9 mouse cellular contexts compared by ENCODE assay signal in the genomic region with DNA sequence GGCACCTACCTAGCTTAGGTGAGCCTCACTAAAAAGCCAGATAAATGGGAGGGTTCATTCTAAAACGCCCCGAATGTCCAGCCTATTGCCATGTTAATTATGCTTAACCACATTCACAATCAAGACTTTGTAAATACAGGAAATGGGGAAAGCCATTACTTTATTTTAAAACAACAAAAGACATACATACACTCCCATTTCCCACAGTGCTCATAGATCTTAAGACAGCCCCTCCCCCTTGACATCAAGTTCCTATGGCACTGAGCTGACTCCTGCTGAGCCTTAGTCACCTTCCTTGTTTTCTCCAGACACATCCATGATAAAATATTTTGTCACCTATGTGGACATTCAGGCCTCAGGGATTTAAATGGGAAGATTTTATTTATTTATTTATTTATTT. TPM values are rescaled to one million over a fixed set of nuclear protein-coding genes. Genes with fewer than 3 reads are reported as not detected.
A peak's percentile ranks its signal among the peaks of the same experiment; 100 is the strongest.
DNase-seq lines count a peak whose midpoint lies in the region; ATAC-seq lines count a peak whose summit lies in the region.
"Had no signal": no experiment of that assay in that cellular context is flagged by ENCODE, and none has a peak within 500 bp of the region (broad histone marks: within the 10 kb centered on the region; RNA-seq: fewer than 3 reads in every experiment).

No protein-coding gene starts in this region.

- H3K4me2 ChIP-seq in heart, embryonic 11.5 days = peak overlapping the region; percentile 87
- peak overlapping the region; percentile 95 for H3K4me2 ChIP-seq in forebrain, embryonic 16.5 days (ENCODE audit: low read length)
- H3K4me2 ChIP-seq in limb, embryonic 15.5 days = peak overlapping the region; percentile 50; the same call in 1 of the 2 replicates

- no peak overlapping the region for H3K27ac ChIP-seq in heart, embryonic 11.5 days (ENCODE audit: low read depth, low read length)
- H3K27ac ChIP-seq in forebrain, embryonic 16.5 days (ENCODE audit: low read length) = no peak overlapping the region
- H3K27ac ChIP-seq in limb, embryonic 15.5 days = no peak overlapping the region

- no peaks in the 10 kb centered on the region for H3K9me3 ChIP-seq in heart, embryonic 11.5 days (replicated peaks; ENCODE audit: control insufficient read depth, low read length)
- H3K9me3 ChIP-seq in forebrain, embryonic 16.5 days (ENCODE audit: control insufficient read depth, low read length) = no peaks in the 10 kb centered on the region
- H3K9me3 ChIP-seq in limb, embryonic 15.5 days = no peaks in the 10 kb centered on the region

- no peak overlapping the region; the same call in 1 of the 2 replicates for H3K4me3 ChIP-seq in heart, embryonic 11.5 days (ENCODE audit: low read depth, low read length)
- H3K4me3 ChIP-seq in forebrain, embryonic 16.5 days (replicated peaks; ENCODE audit: low read length) = peak overlapping the region; percentile 54
- no peak overlapping the region for H3K4me3 ChIP-seq in limb, embryonic 15.5 days

- DNase-seq in heart, adult 9 months (ENCODE audit: low spot score in 2 of 2) = no peak
- no peak for DNase-seq in adrenal gland, adult 8-10 months
- DNase-seq in cerebellum, adult 18-20 months = no peak

- no peak for ATAC-seq in heart, embryonic 11.5 days (replicated peaks; ENCODE audit: insufficient number of reproducible peaks, low FRiP score, low TSS enrichment)
- peak; percentile 41 for ATAC-seq in CD4-positive, CD25-positive, alpha-beta regulatory T cell, adult 4 months
- ATAC-seq in forebrain, embryonic 16.5 days = no peak
- ATAC-seq in limb, embryonic 15.5 days (ENCODE audit: insufficient number of reproducible peaks, low FRiP score, low TSS enrichment, low read depth) = no peak
- ATAC-seq in cerebellum, adult (ENCODE audit: insufficient number of reproducible peaks, low FRiP score, low TSS enrichment) = no peak

- 48% methylated on average over 2 of the region's 2 CpGs for WGBS in heart, embryonic 11.5 days (ENCODE audit: insufficient replicate concordance)
- WGBS in forebrain, embryonic 16.5 days = 28% methylated on average over 2 of the region's 2 CpGs
- 32% methylated on average over 2 of the region's 2 CpGs for WGBS in limb, embryonic 15.5 days

- H3K4me1 ChIP-seq in heart, embryonic 11.5 days (ENCODE audit: control insufficient read depth, insufficient read depth, low read length) = no peaks in the 10 kb centered on the region
- peaks cover 31% of the 10 kb centered on the region for H3K4me1 ChIP-seq in forebrain, embryonic 16.5 days (replicated peaks; ENCODE audit: control insufficient read depth, insufficient read depth, low read length)
- peaks cover 20% of the 10 kb centered on the region for H3K4me1 ChIP-seq in limb, embryonic 15.5 days

- no peak overlapping the region for H3K9ac ChIP-seq in heart, embryonic 11.5 days (ENCODE audit: low read depth, low read length)
- peak overlapping the region; percentile 78 for H3K9ac ChIP-seq in forebrain, embryonic 16.5 days (replicated peaks; ENCODE audit: low read depth, low read length)
- no peak overlapping the region for H3K9ac ChIP-seq in limb, embryonic 15.5 days

- no peaks in the 10 kb centered on the region for H3K36me3 ChIP-seq in heart, embryonic 11.5 days (ENCODE audit: control insufficient read depth, insufficient read depth, low read length)
- no peaks in the 10 kb centered on the region for H3K36me3 ChIP-seq in forebrain, embryonic 16.5 days (ENCODE audit: control insufficient read depth, insufficient read depth)
- H3K36me3 ChIP-seq in limb, embryonic 15.5 days = no peaks in the 10 kb centered on the region

- H3K27me3 ChIP-seq in heart, embryonic 11.5 days (ENCODE audit: control insufficient read depth, insufficient read depth, low read length) = peaks cover 46% of the 10 kb centered on the region
- H3K27me3 ChIP-seq in forebrain, embryonic 16.5 days (replicated peaks; ENCODE audit: control insufficient read depth, insufficient read depth, low read length) = 0 out of 2 replicates have a peak, but pooled peaks cover 3% of the 10 kb centered on the region
- H3K27me3 ChIP-seq in limb, embryonic 15.5 days = peaks cover 60% of the 10 kb centered on the region

RNA-seq across cellular contexts. Expression of a gene that starts 4.4 kb away (rescaled TPM):
- 0.08 and 0.10 TPM in 2 replicates for polyA plus RNA-seq in heart, embryonic 11.5 days (2014; fragmentation: Nextera tagmentation; extraction: Ambion mirVana)
- polyA plus RNA-seq in CD4-positive, CD25-positive, alpha-beta regulatory T cell, adult 4 months (2017; shearing (Covaris generic)) = 1 to 10 TPM; 1.9 to 2.8 TPM
- 7.1 and 8.5 TPM in 2 replicates for polyA plus RNA-seq in forebrain, embryonic 16.5 days (2015; fragmentation: Nextera tagmentation; extraction: Ambion mirVana)
- 0.06 and 0.08 TPM in 2 replicates for polyA plus RNA-seq in limb, embryonic 15.5 days (2015; fragmentation: Nextera tagmentation; extraction: Ambion mirVana)
- under 1 TPM in 3 of 4 experiments, not detected in 1; 0.03 to 0.28 (median 0.03) TPM for total RNA-seq in adrenal gland, adult 8-10 months (2022)
- polyA plus RNA-seq: C2C12 had no signal
